14 mouse cellular contexts compared by ENCODE assay signal in genomic region chr13:59779213-59779612, GRCm38 (mm10). TPM values are rescaled to one million over a fixed set of nuclear protein-coding genes. Genes with fewer than 3 reads are reported as not detected.
DNase-seq lines count a peak whose midpoint lies in the region; ATAC-seq lines count a peak whose summit lies in the region.
"Had no signal": no experiment of that assay in that cellular context is flagged by ENCODE, and none has a peak within 500 bp of the region (broad histone marks: within the 10 kb centered on the region; RNA-seq: fewer than 3 reads in every experiment).

No protein-coding gene starts in this region.

- 0 out of 2 replicates have a peak, but pooled peaks have one; percentile 6 for ATAC-seq in limb, embryonic 12.5 days (ENCODE audit: insufficient number of reproducible peaks, insufficient read depth, low FRiP score, low TSS enrichment, low read depth)
- peak; percentile 66 for ATAC-seq in CD4-positive, CD25-positive, alpha-beta regulatory T cell, adult 4 months
- peak; percentile 59 for ATAC-seq in liver, embryonic 12.5 days
- no peak for ATAC-seq in forebrain, embryonic 16.5 days

- no peaks in the 10 kb centered on the region for H3K4me1 ChIP-seq in limb, embryonic 12.5 days (replicated peaks)
- H3K4me1 ChIP-seq in limb, embryonic 10.5 days = no peaks in the 10 kb centered on the region
- H3K4me1 ChIP-seq in liver, embryonic 12.5 days = peaks cover 11% of the 10 kb centered on the region; the same call in 1 of the 2 replicates
- no peaks in the 10 kb centered on the region for H3K4me1 ChIP-seq in forebrain, embryonic 16.5 days (replicated peaks; ENCODE audit: control insufficient read depth, insufficient read depth, low read length)

- H3K4me3 ChIP-seq in limb, embryonic 12.5 days (replicated peaks) = no peak overlapping the region
- no peak overlapping the region for H3K4me3 ChIP-seq in limb, embryonic 10.5 days
- no peak overlapping the region for H3K4me3 ChIP-seq in liver, embryonic 12.5 days
- H3K4me3 ChIP-seq in forebrain, embryonic 16.5 days (replicated peaks; ENCODE audit: low read length) = no peak overlapping the region
- H3K4me3 ChIP-seq: left cerebral cortex, adult 2 months; myocyte had no signal

- H3K27me3 ChIP-seq in limb, embryonic 12.5 days = no peaks in the 10 kb centered on the region
- no peaks in the 10 kb centered on the region for H3K27me3 ChIP-seq in limb, embryonic 10.5 days (ENCODE audit: low read depth, poor library complexity, severe bottlenecking)
- H3K27me3 ChIP-seq in liver, embryonic 12.5 days (replicated peaks) = no peaks in the 10 kb centered on the region
- H3K27me3 ChIP-seq in forebrain, embryonic 16.5 days (replicated peaks; ENCODE audit: control insufficient read depth, insufficient read depth, low read length) = no peaks in the 10 kb centered on the region

- H3K36me3 ChIP-seq in limb, embryonic 12.5 days = peaks cover 96% of the 10 kb centered on the region
- peaks cover 96% of the 10 kb centered on the region for H3K36me3 ChIP-seq in limb, embryonic 10.5 days
- H3K36me3 ChIP-seq in liver, embryonic 12.5 days = peaks cover 98% of the 10 kb centered on the region
- H3K36me3 ChIP-seq in forebrain, embryonic 16.5 days (ENCODE audit: control insufficient read depth, insufficient read depth) = peaks cover 48% of the 10 kb centered on the region

- H3K9ac ChIP-seq in limb, embryonic 12.5 days (replicated peaks) = no peak overlapping the region
- no peak overlapping the region for H3K9ac ChIP-seq in liver, embryonic 12.5 days
- H3K9ac ChIP-seq in forebrain, embryonic 16.5 days (replicated peaks; ENCODE audit: low read depth, low read length) = no peak overlapping the region
- H3K9ac ChIP-seq: hindbrain, embryonic 14.5 days had no signal

- no peak overlapping the region for H3K4me2 ChIP-seq in limb, embryonic 12.5 days
- no peak overlapping the region for H3K4me2 ChIP-seq in liver, embryonic 12.5 days
- no peak overlapping the region for H3K4me2 ChIP-seq in forebrain, embryonic 16.5 days (ENCODE audit: low read length)
- H3K4me2 ChIP-seq: hindbrain, embryonic 14.5 days had no signal

- 89% methylated on average over 4 of the region's 4 CpGs for WGBS in limb, embryonic 12.5 days
- WGBS in limb, embryonic 10.5 days = 86% methylated on average over 4 of the region's 4 CpGs
- 87% methylated on average over 4 of the region's 4 CpGs for WGBS in liver, embryonic 12.5 days (ENCODE audit: insufficient replicate concordance)
- WGBS in forebrain, embryonic 16.5 days = 88% methylated on average over 4 of the region's 4 CpGs

- DNase-seq in limb, embryonic 10.5 days (ENCODE audit: low spot score) = no peak
- peak; percentile 21 for DNase-seq in T-cell, adult 2 months (ENCODE audit: low spot score)
- DNase-seq in gastrocnemius, postnatal 4 days (ENCODE audit: low spot score in 2 of 2) = no peak
- no peak for DNase-seq in adrenal gland, postnatal 36 days
- DNase-seq: cerebellum, adult 9-10 months had no signal

- H3K9me3 ChIP-seq in limb, embryonic 12.5 days = no peaks in the 10 kb centered on the region
- H3K9me3 ChIP-seq in limb, embryonic 10.5 days (replicated peaks) = no peaks in the 10 kb centered on the region
- no peaks in the 10 kb centered on the region; the same call in 1 of the 2 replicates for H3K9me3 ChIP-seq in liver, embryonic 12.5 days (replicated peaks)
- no peaks in the 10 kb centered on the region for H3K9me3 ChIP-seq in forebrain, embryonic 16.5 days (ENCODE audit: control insufficient read depth, low read length)

- H3K27ac ChIP-seq in limb, embryonic 12.5 days = no peak overlapping the region
- H3K27ac ChIP-seq in limb, embryonic 10.5 days = no peak overlapping the region
- peak overlapping the region; percentile 2; the same call in 1 of the 2 replicates for H3K27ac ChIP-seq in liver, embryonic 12.5 days
- H3K27ac ChIP-seq in forebrain, embryonic 16.5 days (ENCODE audit: low read length) = no peak overlapping the region
- H3K27ac ChIP-seq: hindbrain, embryonic 14.5 days; left cerebral cortex, adult 2 months had no signal

RNA-seq across cellular contexts. Expression of gene Gm49354, which starts 2.8 kb away (rescaled TPM):
- not detected in 2 replicates for polyA plus RNA-seq in limb, embryonic 12.5 days (2016; fragmentation: Nextera tagmentation; extraction: Ambion mirVana)
- polyA plus RNA-seq in limb, embryonic 10.5 days (2016; fragmentation: Nextera tagmentation; extraction: Ambion mirVana) = not detected in 2 replicates
- polyA plus RNA-seq in CD4-positive, CD25-positive, alpha-beta regulatory T cell, adult 4 months (2017; shearing (Covaris generic)) = not detected
- polyA plus RNA-seq in liver, embryonic 12.5 days (2016; fragmentation: Nextera tagmentation; extraction: Ambion mirVana) = not detected in 2 replicates
- total RNA-seq in gastrocnemius, postnatal 4 days (2021) = not detected
- not detected for total RNA-seq in adrenal gland, postnatal 36 days (2021)
- polyA plus RNA-seq in forebrain, embryonic 16.5 days (2015; fragmentation: Nextera tagmentation; extraction: Ambion mirVana) = not detected in 2 replicates
- total RNA-seq: granulocyte monocyte progenitor cell, adult 5-6 weeks; left cerebral cortex, adult 2 months had no signal
- polyA plus RNA-seq: hindbrain, embryonic 14.5 days; lung, embryonic 16.5 days; myocyte had no signal

RNA-seq across cellular contexts. Expression of gene Isca1, which starts 9.6 kb away (rescaled TPM):
- polyA plus RNA-seq in limb, embryonic 12.5 days (2016; fragmentation: Nextera tagmentation; extraction: Ambion mirVana) = 97.7 and 98.3 TPM in 2 replicates
- polyA plus RNA-seq in limb, embryonic 10.5 days (2016; fragmentation: Nextera tagmentation; extraction: Ambion mirVana) = 90.5 and 95.7 TPM in 2 replicates
- 10 to 100 TPM; 54.6 to 62.5 TPM for polyA plus RNA-seq in CD4-positive, CD25-positive, alpha-beta regulatory T cell, adult 4 months (2017; shearing (Covaris generic))
- polyA plus RNA-seq in liver, embryonic 12.5 days (2016; fragmentation: Nextera tagmentation; extraction: Ambion mirVana) = 216 and 223 TPM in 2 replicates
- 10 to 100 TPM; 86.8 to 91.1 TPM for total RNA-seq in gastrocnemius, postnatal 4 days (2021)
- 100 to 1,000 TPM in 1 of 2 experiments, 10 to 100 TPM in 1; 97.6 to 107 TPM for total RNA-seq in adrenal gland, postnatal 36 days (2021)
- polyA plus RNA-seq in forebrain, embryonic 16.5 days (2015; fragmentation: Nextera tagmentation; extraction: Ambion mirVana) = 145 and 149 TPM in 2 replicates

RNA-seq across cellular contexts. Expression of gene 1700014D04Rik, which starts 32.7 kb away (rescaled TPM):
- polyA plus RNA-seq in limb, embryonic 12.5 days (2016; fragmentation: Nextera tagmentation; extraction: Ambion mirVana) = 0.24 and 0.46 TPM in 2 replicates
- 0.31 TPM in 1 of 2 replicates, not detected in the other for polyA plus RNA-seq in limb, embryonic 10.5 days (2016; fragmentation: Nextera tagmentation; extraction: Ambion mirVana)
- polyA plus RNA-seq in CD4-positive, CD25-positive, alpha-beta regulatory T cell, adult 4 months (2017; shearing (Covaris generic)) = not detected
- not detected in 2 replicates for polyA plus RNA-seq in liver, embryonic 12.5 days (2016; fragmentation: Nextera tagmentation; extraction: Ambion mirVana)
- not detected for total RNA-seq in gastrocnemius, postnatal 4 days (2021)
- under 1 TPM; 0.23 to 0.36 TPM for total RNA-seq in adrenal gland, postnatal 36 days (2021)
- 0.54 TPM in 1 of 2 replicates, not detected in the other for polyA plus RNA-seq in forebrain, embryonic 16.5 days (2015; fragmentation: Nextera tagmentation; extraction: Ambion mirVana)
- total RNA-seq: granulocyte monocyte progenitor cell, adult 5-6 weeks had no signal
- polyA plus RNA-seq: myocyte had no signal

RNA-seq across cellular contexts. Expression of gene Tut7, which starts 43.7 kb away (rescaled TPM):
- 56.0 and 56.5 TPM in 2 replicates for polyA plus RNA-seq in limb, embryonic 12.5 days (2016; fragmentation: Nextera tagmentation; extraction: Ambion mirVana)
- polyA plus RNA-seq in limb, embryonic 10.5 days (2016; fragmentation: Nextera tagmentation; extraction: Ambion mirVana) = 34.6 and 47.5 TPM in 2 replicates
- 10 to 100 TPM; 71.4 to 71.8 TPM for polyA plus RNA-seq in CD4-positive, CD25-positive, alpha-beta regulatory T cell, adult 4 months (2017; shearing (Covaris generic))
- polyA plus RNA-seq in liver, embryonic 12.5 days (2016; fragmentation: Nextera tagmentation; extraction: Ambion mirVana) = 66.3 and 74.4 TPM in 2 replicates
- total RNA-seq in gastrocnemius, postnatal 4 days (2021) = 10 to 100 TPM; 53.7 to 65.8 TPM
- 10 to 100 TPM; 68.6 to 71.0 TPM for total RNA-seq in adrenal gland, postnatal 36 days (2021)
- polyA plus RNA-seq in forebrain, embryonic 16.5 days (2015; fragmentation: Nextera tagmentation; extraction: Ambion mirVana) = 57.7 and 65.1 TPM in 2 replicates

RNA-seq across cellular contexts. Expression of gene Spata31d1d, which starts 47.7 kb away (rescaled TPM):
- not detected in 2 replicates for polyA plus RNA-seq in limb, embryonic 12.5 days (2016; fragmentation: Nextera tagmentation; extraction: Ambion mirVana)
- not detected in 2 replicates for polyA plus RNA-seq in limb, embryonic 10.5 days (2016; fragmentation: Nextera tagmentation; extraction: Ambion mirVana)
- not detected for polyA plus RNA-seq in CD4-positive, CD25-positive, alpha-beta regulatory T cell, adult 4 months (2017; shearing (Covaris generic))
- not detected in 2 replicates for polyA plus RNA-seq in liver, embryonic 12.5 days (2016; fragmentation: Nextera tagmentation; extraction: Ambion mirVana)
- not detected for total RNA-seq in gastrocnemius, postnatal 4 days (2021)
- total RNA-seq in adrenal gland, postnatal 36 days (2021) = not detected
- not detected in 2 replicates for polyA plus RNA-seq in forebrain, embryonic 16.5 days (2015; fragmentation: Nextera tagmentation; extraction: Ambion mirVana)
- total RNA-seq: granulocyte monocyte progenitor cell, adult 5-6 weeks; left cerebral cortex, adult 2 months had no signal
- polyA plus RNA-seq: lung, embryonic 16.5 days; myocyte had no signal
